In genomic region chr6:115692163-115692950, GRCm38 (mm10) we compare ENCODE assay signal across 19 mouse cellular contexts. TPM values are rescaled to one million over a fixed set of nuclear protein-coding genes. Genes with fewer than 3 reads are reported as not detected.
DNase-seq lines count a peak whose midpoint lies in the region; ATAC-seq and TF ChIP-seq lines count a peak whose summit lies in the region.
"Had no signal": no experiment of that assay in that cellular context is flagged by ENCODE, and none has a peak within 500 bp of the region (broad histone marks: within the 10 kb centered on the region; RNA-seq: fewer than 3 reads in every experiment).

No protein-coding gene starts in this region.

- no peaks in the 10 kb centered on the region for H3K36me3 ChIP-seq in forebrain, embryonic 11.5 days (ENCODE audit: control insufficient read depth, insufficient read depth, low read length)
- H3K36me3 ChIP-seq in forebrain, embryonic 16.5 days (ENCODE audit: control insufficient read depth, insufficient read depth), result no peaks in the 10 kb centered on the region
- H3K36me3 ChIP-seq in heart, embryonic 14.5 days (ENCODE audit: control insufficient read depth, insufficient read depth, low read length), result no peaks in the 10 kb centered on the region
- H3K36me3 ChIP-seq in heart, embryonic 11.5 days (ENCODE audit: control insufficient read depth, insufficient read depth, low read length), result no peaks in the 10 kb centered on the region
- H3K36me3 ChIP-seq in limb, embryonic 13.5 days, result no peaks in the 10 kb centered on the region
- H3K36me3 ChIP-seq in limb, embryonic 10.5 days, result no peaks in the 10 kb centered on the region
- H3K36me3 ChIP-seq in heart, postnatal 0 days (replicated peaks; ENCODE audit: control insufficient read depth, insufficient read depth, low read length), result no peaks in the 10 kb centered on the region
- no peaks in the 10 kb centered on the region for H3K36me3 ChIP-seq in forebrain, embryonic 10.5 days (replicated peaks)
- H3K36me3 ChIP-seq: embryonic facial prominence, embryonic 13.5 days; G1E; intestine, embryonic 15.5 days; neural tube, embryonic 12.5 days had no signal

- no peak for ATAC-seq in forebrain, embryonic 11.5 days (replicated peaks; ENCODE audit: low FRiP score)
- no peak for ATAC-seq in forebrain, embryonic 16.5 days
- 0 out of 2 replicates have a peak, but pooled peaks have one; percentile 7 for ATAC-seq in heart, embryonic 14.5 days (ENCODE audit: insufficient number of reproducible peaks, insufficient read depth, low FRiP score, low read depth)
- ATAC-seq in heart, embryonic 11.5 days (replicated peaks; ENCODE audit: insufficient number of reproducible peaks, low FRiP score, low TSS enrichment), result no peak
- ATAC-seq in limb, embryonic 13.5 days (ENCODE audit: low FRiP score, low read depth), result no peak
- no peak for ATAC-seq in heart, postnatal 0 days (ENCODE audit: insufficient read depth, low read depth)
- ATAC-seq: CD4-positive, CD25-positive, alpha-beta regulatory T cell, adult 4 months; forebrain, postnatal 0 days; intestine, embryonic 15.5 days; liver, postnatal 0 days had no signal

- H3K9ac ChIP-seq in forebrain, embryonic 11.5 days (ENCODE audit: low read length), result no peak overlapping the region
- H3K9ac ChIP-seq in forebrain, embryonic 16.5 days (replicated peaks; ENCODE audit: low read depth, low read length), result no peak overlapping the region
- no peak overlapping the region for H3K9ac ChIP-seq in heart, embryonic 14.5 days (ENCODE audit: low read length)
- H3K9ac ChIP-seq in heart, embryonic 11.5 days (ENCODE audit: low read depth, low read length), result no peak overlapping the region
- no peak overlapping the region for H3K9ac ChIP-seq in limb, embryonic 13.5 days
- no peak overlapping the region for H3K9ac ChIP-seq in heart, postnatal 0 days (replicated peaks; ENCODE audit: low read depth, low read length)
- H3K9ac ChIP-seq: embryonic facial prominence, embryonic 13.5 days; forebrain, postnatal 0 days; hindbrain, embryonic 14.5 days; intestine, embryonic 15.5 days; liver, postnatal 0 days; neural tube, embryonic 12.5 days had no signal

- no peaks in the 10 kb centered on the region for H3K9me3 ChIP-seq in forebrain, embryonic 11.5 days (ENCODE audit: control insufficient read depth, low read length)
- H3K9me3 ChIP-seq in forebrain, embryonic 16.5 days (ENCODE audit: control insufficient read depth, low read length), result 0 out of 2 replicates have a peak, but pooled peaks cover 4% of the 10 kb centered on the region
- H3K9me3 ChIP-seq in heart, embryonic 14.5 days (ENCODE audit: control insufficient read depth, low read length), result no peaks in the 10 kb centered on the region
- no peaks in the 10 kb centered on the region for H3K9me3 ChIP-seq in heart, embryonic 11.5 days (replicated peaks; ENCODE audit: control insufficient read depth, low read length)
- no peaks in the 10 kb centered on the region for H3K9me3 ChIP-seq in limb, embryonic 13.5 days
- no peaks in the 10 kb centered on the region for H3K9me3 ChIP-seq in limb, embryonic 10.5 days (replicated peaks)
- H3K9me3 ChIP-seq in heart, postnatal 0 days (replicated peaks; ENCODE audit: control insufficient read depth, low read length), result no peaks in the 10 kb centered on the region
- no peaks in the 10 kb centered on the region for H3K9me3 ChIP-seq in forebrain, embryonic 10.5 days
- H3K9me3 ChIP-seq: embryonic facial prominence, embryonic 13.5 days; G1E; intestine, embryonic 15.5 days; neural tube, embryonic 12.5 days had no signal

- WGBS in forebrain, embryonic 11.5 days, result 66% methylated on average over 9 of the region's 9 CpGs
- WGBS in forebrain, embryonic 16.5 days, result 67% methylated on average over 9 of the region's 9 CpGs
- 38% methylated on average over 9 of the region's 9 CpGs for WGBS in heart, embryonic 14.5 days
- 48% methylated on average over 9 of the region's 9 CpGs for WGBS in heart, embryonic 11.5 days (ENCODE audit: insufficient replicate concordance)
- WGBS in limb, embryonic 13.5 days, result 46% methylated on average over 9 of the region's 9 CpGs
- 73% methylated on average over 9 of the region's 9 CpGs for WGBS in limb, embryonic 10.5 days
- WGBS in heart, postnatal 0 days, result 35% methylated on average over 9 of the region's 9 CpGs
- 77% methylated on average over 9 of the region's 9 CpGs for WGBS in forebrain, embryonic 10.5 days

- H3K4me3 ChIP-seq in forebrain, embryonic 11.5 days (ENCODE audit: low read depth, low read length), result no peak overlapping the region
- no peak overlapping the region for H3K4me3 ChIP-seq in forebrain, embryonic 16.5 days (replicated peaks; ENCODE audit: low read length)
- no peak overlapping the region for H3K4me3 ChIP-seq in heart, embryonic 14.5 days (ENCODE audit: control insufficient read depth in 1 of 2, insufficient read depth in 1 of 2, low read depth in 1 of 2, low read length in 2 of 2)
- H3K4me3 ChIP-seq in heart, embryonic 11.5 days (ENCODE audit: low read depth, low read length), result no peak overlapping the region
- H3K4me3 ChIP-seq in limb, embryonic 13.5 days, result no peak overlapping the region
- H3K4me3 ChIP-seq in limb, embryonic 10.5 days, result no peak overlapping the region
- H3K4me3 ChIP-seq in heart, postnatal 0 days (ENCODE audit: low read depth, low read length), result no peak overlapping the region
- no peak overlapping the region for H3K4me3 ChIP-seq in forebrain, embryonic 10.5 days
- H3K4me3 ChIP-seq: embryonic facial prominence, embryonic 13.5 days; intestine, embryonic 15.5 days; layer of hippocampus, adult 2 months; neural tube, embryonic 12.5 days had no signal

- no peak overlapping the region for H3K4me2 ChIP-seq in forebrain, embryonic 11.5 days (ENCODE audit: low read depth, low read length, severe bottlenecking)
- no peak overlapping the region for H3K4me2 ChIP-seq in forebrain, embryonic 16.5 days (ENCODE audit: low read length)
- no peak overlapping the region for H3K4me2 ChIP-seq in heart, embryonic 14.5 days (ENCODE audit: low read length)
- H3K4me2 ChIP-seq in heart, embryonic 11.5 days, result no peak overlapping the region
- no peak overlapping the region for H3K4me2 ChIP-seq in limb, embryonic 13.5 days (replicated peaks)
- H3K4me2 ChIP-seq in heart, postnatal 0 days (ENCODE audit: low read depth, low read length), result no peak overlapping the region
- H3K4me2 ChIP-seq: embryonic facial prominence, embryonic 13.5 days; hindbrain, embryonic 14.5 days; intestine, embryonic 15.5 days; neural tube, embryonic 12.5 days had no signal

- TF ChIP-seq EP300 in heart, postnatal 0 days (IDR thresholded peaks at IDR 0.05; ENCODE audit: low read depth), result no peak

- no peaks in the 10 kb centered on the region for H3K4me1 ChIP-seq in forebrain, embryonic 11.5 days (replicated peaks; ENCODE audit: control insufficient read depth, insufficient read depth, low read length)
- no peaks in the 10 kb centered on the region for H3K4me1 ChIP-seq in forebrain, embryonic 16.5 days (replicated peaks; ENCODE audit: control insufficient read depth, insufficient read depth, low read length)
- peaks cover 15 to 33% of the 10 kb centered on the region in 2 experiments for H3K4me1 ChIP-seq in heart, embryonic 14.5 days (ENCODE audit: control insufficient read depth in 2 of 2, insufficient read depth in 2 of 2, low read length in 2 of 2)
- peaks cover 12% of the 10 kb centered on the region for H3K4me1 ChIP-seq in heart, embryonic 11.5 days (ENCODE audit: control insufficient read depth, insufficient read depth, low read length)
- peaks cover 12% of the 10 kb centered on the region; the same call in 1 of the 2 replicates for H3K4me1 ChIP-seq in limb, embryonic 13.5 days
- H3K4me1 ChIP-seq in limb, embryonic 10.5 days, result no peaks in the 10 kb centered on the region
- H3K4me1 ChIP-seq in heart, postnatal 0 days (ENCODE audit: control insufficient read depth, insufficient read depth), result peaks cover 15% of the 10 kb centered on the region
- 0 out of 2 replicates have a peak, but pooled peaks cover 5% of the 10 kb centered on the region for H3K4me1 ChIP-seq in forebrain, embryonic 10.5 days
- H3K4me1 ChIP-seq: neural tube, embryonic 12.5 days had no signal

- no peak for TF ChIP-seq CTCF in heart, postnatal 0 days (IDR thresholded peaks at IDR 0.05; ENCODE audit: low read depth)

- no peak overlapping the region for H3K27ac ChIP-seq in forebrain, embryonic 11.5 days (ENCODE audit: low read depth, low read length)
- no peak overlapping the region for H3K27ac ChIP-seq in forebrain, embryonic 16.5 days (ENCODE audit: low read length)
- peak overlapping the region; percentile 21 to 100 for H3K27ac ChIP-seq in heart, embryonic 14.5 days (replicated peaks in 1 of 2; ENCODE audit: control insufficient read depth in 1 of 2, insufficient read depth in 1 of 2, low read depth in 2 of 2, low read length in 2 of 2)
- H3K27ac ChIP-seq in heart, embryonic 11.5 days (ENCODE audit: low read depth, low read length), result no peak overlapping the region
- peak overlapping the region; percentile 6; the same call in 1 of the 2 replicates for H3K27ac ChIP-seq in limb, embryonic 13.5 days
- no peak overlapping the region for H3K27ac ChIP-seq in limb, embryonic 10.5 days
- H3K27ac ChIP-seq in heart, postnatal 0 days (ENCODE audit: low read depth), result peak overlapping the region; percentile 100
- H3K27ac ChIP-seq in forebrain, embryonic 10.5 days, result no peak overlapping the region
- H3K27ac ChIP-seq: embryonic facial prominence, embryonic 13.5 days; hindbrain, embryonic 14.5 days; intestine, embryonic 15.5 days; layer of hippocampus, adult 2 months; neural tube, embryonic 12.5 days had no signal

- DNase-seq in forebrain, embryonic 11.5 days (ENCODE audit: low spot score), result peak; percentile 7
- no peak for DNase-seq in limb, embryonic 10.5 days (ENCODE audit: low spot score)
- DNase-seq in heart, postnatal 0 days (ENCODE audit: low spot score), result peak; percentile 51
- no peak for DNase-seq in forebrain, embryonic 10.5 days (ENCODE audit: extremely low spot score, low spot score)
- DNase-seq: adrenal gland, postnatal 25 days; cerebellum, adult 11-12 months; forebrain, postnatal 0 days had no signal

- H3K27me3 ChIP-seq in forebrain, embryonic 11.5 days (ENCODE audit: control insufficient read depth, insufficient read depth, low read length), result no peaks in the 10 kb centered on the region
- H3K27me3 ChIP-seq in forebrain, embryonic 16.5 days (replicated peaks; ENCODE audit: control insufficient read depth, insufficient read depth, low read length), result no peaks in the 10 kb centered on the region
- H3K27me3 ChIP-seq in heart, embryonic 14.5 days (ENCODE audit: control insufficient read depth, insufficient read depth, low read length), result no peaks in the 10 kb centered on the region
- H3K27me3 ChIP-seq in heart, embryonic 11.5 days (ENCODE audit: control insufficient read depth, insufficient read depth, low read length), result no peaks in the 10 kb centered on the region
- no peaks in the 10 kb centered on the region for H3K27me3 ChIP-seq in limb, embryonic 13.5 days
- H3K27me3 ChIP-seq in limb, embryonic 10.5 days (ENCODE audit: low read depth, poor library complexity, severe bottlenecking), result no peaks in the 10 kb centered on the region
- H3K27me3 ChIP-seq in heart, postnatal 0 days (ENCODE audit: control insufficient read depth, insufficient read depth, low read length), result no peaks in the 10 kb centered on the region
- no peaks in the 10 kb centered on the region for H3K27me3 ChIP-seq in forebrain, embryonic 10.5 days (ENCODE audit: poor library complexity, severe bottlenecking)
- H3K27me3 ChIP-seq: embryonic facial prominence, embryonic 13.5 days; intestine, embryonic 15.5 days; neural tube, embryonic 12.5 days had no signal

RNA-seq across cellular contexts. Expression of gene Raf1, which starts 15.9 kb away (rescaled TPM):
- polyA plus RNA-seq in forebrain, embryonic 11.5 days (2014; fragmentation: Nextera tagmentation; extraction: Ambion mirVana), result 153 and 175 TPM in 2 replicates
- polyA plus RNA-seq in forebrain, embryonic 16.5 days (2015; fragmentation: Nextera tagmentation; extraction: Ambion mirVana), result 158 and 160 TPM in 2 replicates
- 131 and 139 TPM in 2 replicates for polyA plus RNA-seq in heart, embryonic 14.5 days (2014; fragmentation: Nextera tagmentation; extraction: Ambion mirVana)
- polyA plus RNA-seq in heart, embryonic 11.5 days (2014; fragmentation: Nextera tagmentation; extraction: Ambion mirVana), result 96.3 and 107 TPM in 2 replicates
- 108 and 111 TPM in 2 replicates for polyA plus RNA-seq in limb, embryonic 13.5 days (2015; fragmentation: Nextera tagmentation; extraction: Ambion mirVana)
- polyA plus RNA-seq in limb, embryonic 10.5 days (2016; fragmentation: Nextera tagmentation; extraction: Ambion mirVana), result 121 TPM in 2 replicates
- 182 and 204 TPM in 2 replicates for total RNA-seq in heart, postnatal 0 days (2014; rRNA removed; ENCODE audit: low replicate concordance)
- polyA plus RNA-seq in heart, postnatal 0 days (2015; fragmentation: Nextera tagmentation; extraction: Ambion mirVana), result 72.3 and 80.6 TPM in 2 replicates
- 119 and 121 TPM in 2 replicates for polyA plus RNA-seq in forebrain, embryonic 10.5 days (2016; fragmentation: Nextera tagmentation; extraction: Ambion mirVana)

Comparison
In these comparisons a context has a peak if more than half of its experiments do, and no peak if none do; other contexts are left out.
1. DNase-seq: peak in forebrain, embryonic 11.5 days (single experiment) and heart, postnatal 0 days (single experiment); none in limb, embryonic 10.5 days (single experiment) and forebrain, embryonic 10.5 days (single experiment).
2. H3K27ac ChIP-seq: peak in heart, embryonic 14.5 days (2 of 2), limb, embryonic 13.5 days (single experiment) and heart, postnatal 0 days (single experiment); none in forebrain, embryonic 11.5 days (single experiment), forebrain, embryonic 16.5 days (single experiment), heart, embryonic 11.5 days (single experiment), limb, embryonic 10.5 days (single experiment) and forebrain, embryonic 10.5 days (single experiment).